Mouse (Mus musculus) olfactory bulb, adult 2 months (tissue): ENCODE measurements around the gene Col8a2.

Source experiments
- CTCF ChIP-seq: fragments of 200-500 bp; IDR thresholded peaks from 2 replicates; pipeline ENCODE4 v1.5.1; 2012; ENCODE audit warnings: low read depth, mild to moderate bottlenecking, low read length, moderate library complexity; ENCODE audit not compliant: insufficient read depth
- POLR2A ChIP-seq: fragments of 200-500 bp; IDR thresholded peaks from 2 replicates; pipeline ENCODE4 v1.6.1; 2012; ENCODE audit warnings: mild to moderate bottlenecking, low read depth, low read length, moderate library complexity; ENCODE audit not compliant: insufficient read depth

DNA sequence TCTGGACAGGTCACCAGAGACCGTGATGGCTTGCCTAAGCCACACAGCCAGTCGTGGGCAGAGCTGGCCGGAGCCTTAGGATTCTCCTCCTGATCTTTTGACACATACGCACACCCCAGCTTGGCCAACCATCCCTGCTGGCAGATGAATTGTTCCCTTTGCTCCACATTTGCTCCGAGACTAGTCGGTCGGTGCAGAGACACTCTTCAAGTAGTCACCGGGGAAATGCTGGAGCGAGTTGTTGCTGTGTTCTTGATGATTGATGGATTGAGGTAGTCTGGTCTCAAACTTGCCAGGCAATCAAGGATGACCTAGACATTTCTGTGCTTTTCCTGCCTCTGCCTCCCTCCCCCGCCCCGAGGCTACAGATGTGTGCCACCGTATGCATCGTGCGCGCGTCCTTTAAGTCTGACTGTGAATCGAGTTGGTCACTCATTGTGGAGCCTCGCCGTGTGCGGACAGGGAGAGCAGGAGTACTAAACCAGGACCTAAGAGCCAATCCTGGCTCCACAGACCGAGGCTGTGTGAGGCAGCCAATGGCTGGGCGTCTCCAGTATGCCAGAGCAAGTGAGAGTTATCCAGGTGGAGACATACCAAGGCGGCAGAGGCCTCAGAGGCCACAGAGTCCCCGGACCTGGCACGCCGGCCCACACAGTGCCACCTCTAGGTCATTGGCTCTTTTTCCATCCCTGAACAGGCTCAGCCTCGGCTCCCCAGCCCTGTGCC lies 15.2 kb downstream of the Col8a2 start:
- TF ChIP-seq POLR2A, result no peak
- TF ChIP-seq CTCF, result no peak
